Mouse (Mus musculus) hindbrain, embryonic 12.5 days (tissue): ENCODE measurements around the gene Rbfox1. TPM values are rescaled to one million over a fixed set of nuclear protein-coding genes. Genes with fewer than 3 reads are reported as not detected.

Source experiments
- ATAC-seq: fragments of 200-750 bp; cut with Nextera tagmentation; 2 replicates; pipeline ENCODE4 v1.8.0; 2017; ENCODE audit warnings: moderate TSS enrichment; ENCODE audit not compliant: low FRiP score
- H3K27ac ChIP-seq: fragments of 300-500 bp; sonication (generic); 2 replicates; pipeline ENCODE4 v1.5.1; 2016; ENCODE audit warnings: mild to moderate bottlenecking
- H3K27me3 ChIP-seq: fragments of 300-500 bp; sonication (generic); 2 replicates; pipeline ENCODE4 v1.6.1; 2016; ENCODE audit warnings: mild to moderate bottlenecking
- H3K36me3 ChIP-seq: fragments of 300-500 bp; sonication (generic); 2 replicates; pipeline ENCODE4 v1.6.1; 2016; ENCODE audit warnings: mild to moderate bottlenecking
- H3K4me1 ChIP-seq: fragments of 300-500 bp; sonication (generic); 2 replicates; pipeline ENCODE4 v1.6.1; 2016
- H3K4me2 ChIP-seq: fragments of 300-500 bp; sonication (generic); replicated peaks from 2 replicates; pipeline ENCODE4 v1.6.1; 2016; ENCODE audit warnings: mild to moderate bottlenecking
- H3K4me3 ChIP-seq: fragments of 300-500 bp; sonication (generic); 2 replicates; pipeline ENCODE4 v1.5.1; 2016; ENCODE audit warnings: mild to moderate bottlenecking
- H3K9ac ChIP-seq: fragments of 300-500 bp; sonication (generic); 2 replicates; pipeline ENCODE4 v1.6.1; 2016; ENCODE audit warnings: mild to moderate bottlenecking, moderate library complexity
- H3K9me3 ChIP-seq: fragments of 300-500 bp; sonication (generic); replicated peaks from 2 replicates; pipeline ENCODE4 v1.6.1; 2016; ENCODE audit warnings: mild to moderate bottlenecking
- WGBS: fragments of 180-500 bp; shearing (Covaris S2); methylation state at CpG from one replicate; pipeline ENCODE4 v1.1.7; 2016; 5-methylcytosine and 5-hydroxymethylcytosine counted together
- polyA plus RNA-seq: library from polyadenylated mRNA; unstranded; fragments of >200 nt; fragmentation: Nextera tagmentation; extraction: Ambion mirVana; gene quantifications from 2 replicates; pipeline ENCODE4 v1.2.1, GENCODE M21; 2016

Gene Rbfox1
- polyA plus RNA-seq, 1 experiment from 2014 or later = 50.1 TPM

- no peak overlapping the region for H3K9ac ChIP-seq
- H3K4me1 ChIP-seq = no peaks in the 10 kb centered on the region
- no peak overlapping the region for H3K4me3 ChIP-seq
- H3K27me3 ChIP-seq = no peaks in the 10 kb centered on the region
- 78% methylated on average over 8 of the region's 8 CpGs for WGBS
- no peak for ATAC-seq
- H3K4me2 ChIP-seq = no peak overlapping the region
- no peaks in the 10 kb centered on the region for H3K36me3 ChIP-seq
- H3K9me3 ChIP-seq = no peaks in the 10 kb centered on the region
- no peak overlapping the region for H3K27ac ChIP-seq
Observed at GRCm38 (mm10) chr16:6719027-6719426, 833.9 kb downstream of the Rbfox1 start.

DNA sequence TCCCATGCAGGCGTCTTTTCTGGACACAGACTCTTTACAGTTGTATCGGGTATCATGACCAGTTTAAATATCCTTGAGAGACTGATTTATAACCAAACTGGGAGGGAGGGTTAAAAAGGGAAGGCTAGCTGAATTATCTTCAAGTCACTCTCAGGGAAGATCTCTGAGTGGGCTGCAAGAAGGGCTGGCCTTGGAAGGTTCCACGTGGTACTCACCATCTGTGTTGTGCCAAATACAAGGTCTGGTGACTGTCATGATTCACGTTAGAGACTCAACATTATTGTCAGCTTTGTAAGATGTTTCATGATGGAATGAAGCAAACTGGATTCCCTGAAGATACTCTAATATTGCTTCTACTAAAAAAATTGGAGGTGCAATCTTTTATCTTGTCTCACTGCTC lies 847.5 kb downstream of the Rbfox1 start:
- Histone ChIP-seq H3K4me3 (no peak overlapping the region), H3K9me3 (no peaks in the 10 kb centered on the region), H3K36me3 (no peaks in the 10 kb centered on the region), H3K27ac (no peak overlapping the region), H3K4me2 (no peak overlapping the region), H3K27me3 (no peaks in the 10 kb centered on the region), H3K9ac (no peak overlapping the region), H3K4me1 (no peaks in the 10 kb centered on the region)
- 84% methylated on average over 4 of the region's 4 CpGs for WGBS
- no peak for ATAC-seq

GRCm38 (mm10) chr16:6733427-6733826 lies 848.3 kb downstream of the Rbfox1 start:
- Histone ChIP-seq H3K36me3 (no peaks in the 10 kb centered on the region), H3K27ac (no peak overlapping the region), H3K4me3 (no peak overlapping the region), H3K4me1 (no peaks in the 10 kb centered on the region), H3K27me3 (no peaks in the 10 kb centered on the region), H3K9me3 (no peaks in the 10 kb centered on the region), H3K4me2 (no peak overlapping the region), H3K9ac (no peak overlapping the region)
- WGBS = 94% methylated on average over 3 of the region's 3 CpGs
- no peak for ATAC-seq

DNA sequence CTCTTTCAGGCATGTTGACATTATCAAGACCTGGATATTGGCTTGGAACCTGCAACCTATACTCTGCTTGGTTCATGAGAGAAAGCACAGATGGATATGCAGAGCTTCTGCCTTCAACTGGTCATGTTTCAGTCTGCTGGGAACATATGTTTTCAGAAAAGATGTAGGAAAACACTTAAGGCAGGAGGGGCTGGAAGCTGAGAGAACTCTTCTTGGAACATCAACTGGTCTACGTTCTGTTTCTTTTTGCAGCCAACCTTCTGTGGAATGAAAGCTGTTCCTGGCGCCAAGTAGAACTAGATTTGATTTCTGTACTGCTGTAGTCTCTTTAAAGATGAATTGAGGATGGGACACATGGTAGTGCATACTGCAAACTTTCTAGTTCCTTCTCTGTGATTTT lies 851.4 kb downstream of the Rbfox1 start:
- H3K4me1 ChIP-seq = no peaks in the 10 kb centered on the region
- WGBS = 88% methylated on average over 2 of the region's 2 CpGs
- no peaks in the 10 kb centered on the region for H3K36me3 ChIP-seq
- no peak overlapping the region for H3K27ac ChIP-seq
- no peaks in the 10 kb centered on the region for H3K27me3 ChIP-seq
- H3K9ac ChIP-seq = no peak overlapping the region
- no peaks in the 10 kb centered on the region for H3K9me3 ChIP-seq
- ATAC-seq = no peak
- H3K4me2 ChIP-seq = no peak overlapping the region
- no peak overlapping the region for H3K4me3 ChIP-seq

DNA sequence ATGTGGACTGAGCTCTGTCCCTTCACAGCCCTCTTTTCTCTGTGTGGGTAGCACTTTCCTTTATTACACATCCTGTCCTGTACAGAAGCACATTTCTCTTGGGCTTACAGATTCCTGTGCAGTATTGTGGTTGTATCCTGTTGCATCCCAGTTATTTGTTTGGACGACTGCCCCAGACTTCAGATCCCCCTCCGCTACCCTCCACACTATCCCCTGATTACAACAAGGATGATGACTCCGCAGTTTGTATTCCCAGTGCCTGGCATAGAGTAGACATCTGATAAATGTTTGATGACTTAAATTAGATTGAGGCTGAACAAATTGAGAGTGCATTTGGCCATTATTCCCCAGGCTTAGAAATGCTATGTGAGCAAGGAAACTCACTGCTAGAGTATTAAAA lies 851.8 kb downstream of the Rbfox1 start:
- WGBS = 80% methylated on average over 3 of the region's 3 CpGs
- no peak for ATAC-seq

GRCm38 (mm10) chr16:6746116-6746515 lies 861.0 kb downstream of the Rbfox1 start:
- H3K4me2 ChIP-seq = no peak overlapping the region
- H3K36me3 ChIP-seq = no peaks in the 10 kb centered on the region
- H3K9me3 ChIP-seq = no peaks in the 10 kb centered on the region
- H3K4me1 ChIP-seq = no peaks in the 10 kb centered on the region
- no peak overlapping the region for H3K9ac ChIP-seq
- 82% methylated on average over 2 of the region's 2 CpGs for WGBS
- no peaks in the 10 kb centered on the region for H3K27me3 ChIP-seq
- no peak overlapping the region for H3K27ac ChIP-seq
- no peak for ATAC-seq
- H3K4me3 ChIP-seq = no peak overlapping the region

More for the DNA sequence above, 851.8 kb downstream of the Rbfox1 start:
- no peaks in the 10 kb centered on the region for H3K9me3 ChIP-seq
- no peak overlapping the region for H3K4me2 ChIP-seq
- no peak overlapping the region for H3K9ac ChIP-seq
- H3K36me3 ChIP-seq = no peaks in the 10 kb centered on the region
- no peaks in the 10 kb centered on the region for H3K27me3 ChIP-seq
- H3K4me1 ChIP-seq = no peaks in the 10 kb centered on the region
- H3K27ac ChIP-seq = no peak overlapping the region
- no peak overlapping the region for H3K4me3 ChIP-seq

GRCm38 (mm10) chr16:6750491-6750890 lies 865.3 kb downstream of the Rbfox1 start:
- Histone ChIP-seq H3K4me2 (no peak overlapping the region), H3K4me1 (no peaks in the 10 kb centered on the region), H3K27me3 (no peaks in the 10 kb centered on the region), H3K4me3 (no peak overlapping the region), H3K9ac (no peak overlapping the region), H3K9me3 (no peaks in the 10 kb centered on the region), H3K36me3 (no peaks in the 10 kb centered on the region), H3K27ac (no peak overlapping the region)
- 45% methylated on average over 2 of the region's 2 CpGs for WGBS
- no peak for ATAC-seq

DNA sequence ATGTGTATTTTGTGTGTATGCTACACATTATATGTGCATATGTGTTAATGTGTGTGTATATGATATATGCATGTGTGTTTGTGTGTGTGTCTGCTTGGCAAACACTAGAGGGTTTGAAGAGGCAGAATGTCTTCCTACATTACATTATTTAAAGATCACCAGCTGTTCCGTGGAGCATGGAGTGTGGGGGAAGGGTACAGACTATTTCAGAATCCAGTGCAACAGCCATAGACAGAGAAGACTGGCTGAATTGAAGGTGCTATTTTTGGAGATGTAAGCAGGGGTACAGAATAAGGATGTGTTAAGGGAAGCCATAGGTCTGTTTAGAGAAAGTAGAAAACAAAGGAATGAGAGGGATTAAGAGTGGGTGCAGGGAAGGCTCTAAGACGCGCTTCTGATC lies 869.7 kb downstream of the Rbfox1 start:
- no peaks in the 10 kb centered on the region for H3K27me3 ChIP-seq
- H3K4me3 ChIP-seq = no peak overlapping the region
- 72% methylated on average over 3 of the region's 3 CpGs for WGBS
- H3K9ac ChIP-seq = no peak overlapping the region
- H3K27ac ChIP-seq = no peak overlapping the region; the same call in 1 of the 2 replicates
- no peaks in the 10 kb centered on the region for H3K9me3 ChIP-seq
- no peak overlapping the region for H3K4me2 ChIP-seq
- no peak for ATAC-seq
- H3K4me1 ChIP-seq = no peaks in the 10 kb centered on the region
- no peaks in the 10 kb centered on the region for H3K36me3 ChIP-seq

DNA sequence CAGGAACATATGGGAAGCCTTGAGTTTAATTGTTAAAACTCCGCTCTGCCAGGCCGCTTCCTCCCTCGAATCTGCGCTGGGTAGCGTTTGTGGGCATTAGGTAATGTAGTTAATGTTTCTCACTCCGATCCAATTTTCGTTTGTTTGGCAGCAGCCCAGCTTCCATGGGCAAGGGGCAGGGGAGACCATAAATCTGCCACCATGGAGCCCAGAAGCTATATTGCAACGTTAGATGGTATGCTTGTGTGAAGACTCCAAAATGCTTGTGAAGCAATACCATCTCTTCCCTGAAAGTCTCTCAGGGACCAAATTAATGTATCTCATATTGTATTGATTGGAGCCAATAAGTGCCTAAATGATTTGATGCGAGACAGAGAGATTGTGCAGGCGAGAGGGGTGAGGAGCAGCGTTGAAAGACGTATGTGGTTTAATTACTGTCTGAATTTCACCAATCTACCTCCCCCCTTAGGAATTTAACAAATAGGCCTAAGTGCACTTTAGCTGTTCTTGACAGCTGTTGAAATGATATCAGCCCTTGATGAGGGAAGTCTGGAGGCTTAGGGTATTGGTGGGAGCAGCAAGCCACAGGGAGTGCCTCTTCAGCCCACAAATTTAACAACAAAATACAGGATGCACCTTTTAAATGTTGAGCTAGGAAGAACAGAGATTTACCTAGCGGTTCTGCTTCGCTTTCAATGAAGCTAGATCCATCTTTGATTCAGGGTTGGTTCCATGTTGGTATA lies 884.5 kb downstream of the Rbfox1 start:
- Histone ChIP-seq H3K27ac (no peak overlapping the region), H3K4me1 (0 out of 2 replicates have a peak, but pooled peaks cover 5% of the 10 kb centered on the region), H3K9me3 (no peaks in the 10 kb centered on the region), H3K4me3 (no peak overlapping the region), H3K36me3 (no peaks in the 10 kb centered on the region), H3K27me3 (no peaks in the 10 kb centered on the region), H3K9ac (no peak overlapping the region), H3K4me2 (no peak overlapping the region)
- no peak for ATAC-seq
- 81% methylated on average over 14 of the region's 14 CpGs for WGBS

- Histone ChIP-seq H3K27ac (no peak overlapping the region), H3K4me2 (no peak overlapping the region), H3K9ac (no peak overlapping the region), H3K27me3 (no peaks in the 10 kb centered on the region), H3K9me3 (no peaks in the 10 kb centered on the region), H3K4me3 (no peak overlapping the region), H3K4me1 (no peaks in the 10 kb centered on the region), H3K36me3 (no peaks in the 10 kb centered on the region)
- 81% methylated on average over 6 of the region's 6 CpGs for WGBS
- ATAC-seq = no peak
Observed at GRCm38 (mm10) chr16:6777506-6778185, 892.5 kb downstream of the Rbfox1 start.

GRCm38 (mm10) chr16:6784144-6784543 lies 899.0 kb downstream of the Rbfox1 start:
- no peaks in the 10 kb centered on the region for H3K4me1 ChIP-seq
- ATAC-seq = no peak
- H3K27me3 ChIP-seq = no peaks in the 10 kb centered on the region
- no peaks in the 10 kb centered on the region for H3K36me3 ChIP-seq
- 65% methylated on average over 5 of the region's 5 CpGs for WGBS
- H3K27ac ChIP-seq = no peak overlapping the region
- no peak overlapping the region for H3K4me3 ChIP-seq
- no peak overlapping the region for H3K9ac ChIP-seq
- no peak overlapping the region for H3K4me2 ChIP-seq
- H3K9me3 ChIP-seq = no peaks in the 10 kb centered on the region

DNA sequence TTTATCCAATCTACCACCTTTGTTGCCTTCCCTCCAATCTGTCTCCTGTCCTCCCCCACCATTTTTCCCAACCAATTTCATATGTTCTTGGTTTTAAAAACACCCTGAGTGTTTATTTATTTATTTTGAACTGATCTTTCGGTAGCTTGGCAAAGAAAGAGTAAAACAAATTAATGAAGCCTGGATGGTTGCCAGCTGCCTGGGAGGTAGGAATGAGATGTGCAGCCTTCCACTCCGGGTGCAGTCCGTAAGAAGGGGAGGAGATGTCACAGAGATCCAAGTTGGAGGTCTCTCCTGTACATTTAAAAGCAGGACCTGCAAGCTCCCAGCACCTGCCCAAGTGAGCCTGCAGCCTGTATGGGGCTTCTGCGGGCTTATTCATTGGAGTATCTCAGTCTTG lies 899.9 kb downstream of the Rbfox1 start:
- no peaks in the 10 kb centered on the region for H3K36me3 ChIP-seq
- ATAC-seq = no peak

GRCm38 (mm10) chr16:6791218-6791617 lies 906.1 kb downstream of the Rbfox1 start:
- H3K9ac ChIP-seq = no peak overlapping the region
- no peaks in the 10 kb centered on the region for H3K9me3 ChIP-seq
- H3K27me3 ChIP-seq = 0 out of 2 replicates have a peak, but pooled peaks cover 3% of the 10 kb centered on the region
- no peak overlapping the region for H3K4me3 ChIP-seq
- H3K36me3 ChIP-seq = no peaks in the 10 kb centered on the region
- WGBS = 79% methylated on average over 3 of the region's 3 CpGs
- no peaks in the 10 kb centered on the region for H3K4me1 ChIP-seq
- no peak overlapping the region for H3K27ac ChIP-seq
- ATAC-seq = no peak
- H3K4me2 ChIP-seq = no peak overlapping the region

More for the DNA sequence above, 899.9 kb downstream of the Rbfox1 start:
- Histone ChIP-seq H3K27me3 (no peaks in the 10 kb centered on the region), H3K9ac (no peak overlapping the region), H3K4me3 (no peak overlapping the region), H3K4me1 (no peaks in the 10 kb centered on the region), H3K27ac (no peak overlapping the region), H3K4me2 (no peak overlapping the region), H3K9me3 (no peaks in the 10 kb centered on the region)
- 60% methylated on average over 4 of the region's 4 CpGs for WGBS
